Mouse (Mus musculus) stomach, embryonic 15.5 days (tissue): ENCODE data around the gene Pthlh. TPM values are rescaled to one million over a fixed set of nuclear protein-coding genes. Genes with fewer than 3 reads are reported as not detected.
"Not testable (repeated sequence)": the region's sequence is repeated elsewhere in the genome, so short reads cannot be mapped to it uniquely, and the experiment has no call there.

Experiments used
- ATAC-seq: fragments of 200-750 bp; cut with Nextera tagmentation; 2 replicates; pipeline ENCODE4 v1.8.0; 2017; ENCODE audit warnings: low read depth, moderate number of reproducible peaks, moderate TSS enrichment; ENCODE audit not compliant: insufficient read depth, low FRiP score
- H3K27ac ChIP-seq: fragments of 300-500 bp; sonication (generic); 2 replicates; pipeline ENCODE4 v1.5.1; 2015; ENCODE audit warnings: mild to moderate bottlenecking, inconsistent platforms
- H3K27me3 ChIP-seq: fragments of 300-500 bp; sonication (generic); replicated peaks from 2 replicates; pipeline ENCODE4 v1.6.1; 2015; ENCODE audit warnings: inconsistent platforms
- H3K36me3 ChIP-seq: fragments of 300-500 bp; sonication (generic); 2 replicates; pipeline ENCODE4 v1.6.1; 2015; ENCODE audit warnings: inconsistent platforms
- H3K4me1 ChIP-seq: fragments of 300-500 bp; sonication (generic); 2 replicates; pipeline ENCODE4 v1.6.1; 2015; ENCODE audit warnings: inconsistent platforms
- H3K4me2 ChIP-seq: fragments of 300-500 bp; sonication (generic); 2 replicates; pipeline ENCODE4 v1.6.1; 2015; ENCODE audit warnings: mild to moderate bottlenecking, inconsistent platforms
- H3K4me3 ChIP-seq: fragments of 300-500 bp; sonication (generic); replicated peaks from 2 replicates; pipeline ENCODE4 v1.5.1; 2015; ENCODE audit warnings: inconsistent platforms
- H3K9ac ChIP-seq: fragments of 300-500 bp; sonication (generic); 2 replicates; pipeline ENCODE4 v1.6.1; 2015; ENCODE audit warnings: inconsistent platforms
- H3K9me3 ChIP-seq: fragments of 300-500 bp; sonication (generic); 2 replicates; pipeline ENCODE4 v1.6.1; 2016; ENCODE audit warnings: inconsistent platforms
- WGBS: fragments of 180-500 bp; shearing (Covaris S2); methylation state at CpG from one replicate; pipeline ENCODE4 v1.1.7; 2015; 5-methylcytosine and 5-hydroxymethylcytosine counted together
- polyA plus RNA-seq: library from polyadenylated mRNA; unstranded; fragments of >200 nt; fragmentation: Nextera tagmentation; extraction: Ambion mirVana; gene quantifications from 2 replicates; pipeline ENCODE4 v1.2.1, GENCODE M21; 2015

Gene Pthlh
- polyA plus RNA-seq, result 1.6 and 4.3 TPM in 2 replicates

DNA sequence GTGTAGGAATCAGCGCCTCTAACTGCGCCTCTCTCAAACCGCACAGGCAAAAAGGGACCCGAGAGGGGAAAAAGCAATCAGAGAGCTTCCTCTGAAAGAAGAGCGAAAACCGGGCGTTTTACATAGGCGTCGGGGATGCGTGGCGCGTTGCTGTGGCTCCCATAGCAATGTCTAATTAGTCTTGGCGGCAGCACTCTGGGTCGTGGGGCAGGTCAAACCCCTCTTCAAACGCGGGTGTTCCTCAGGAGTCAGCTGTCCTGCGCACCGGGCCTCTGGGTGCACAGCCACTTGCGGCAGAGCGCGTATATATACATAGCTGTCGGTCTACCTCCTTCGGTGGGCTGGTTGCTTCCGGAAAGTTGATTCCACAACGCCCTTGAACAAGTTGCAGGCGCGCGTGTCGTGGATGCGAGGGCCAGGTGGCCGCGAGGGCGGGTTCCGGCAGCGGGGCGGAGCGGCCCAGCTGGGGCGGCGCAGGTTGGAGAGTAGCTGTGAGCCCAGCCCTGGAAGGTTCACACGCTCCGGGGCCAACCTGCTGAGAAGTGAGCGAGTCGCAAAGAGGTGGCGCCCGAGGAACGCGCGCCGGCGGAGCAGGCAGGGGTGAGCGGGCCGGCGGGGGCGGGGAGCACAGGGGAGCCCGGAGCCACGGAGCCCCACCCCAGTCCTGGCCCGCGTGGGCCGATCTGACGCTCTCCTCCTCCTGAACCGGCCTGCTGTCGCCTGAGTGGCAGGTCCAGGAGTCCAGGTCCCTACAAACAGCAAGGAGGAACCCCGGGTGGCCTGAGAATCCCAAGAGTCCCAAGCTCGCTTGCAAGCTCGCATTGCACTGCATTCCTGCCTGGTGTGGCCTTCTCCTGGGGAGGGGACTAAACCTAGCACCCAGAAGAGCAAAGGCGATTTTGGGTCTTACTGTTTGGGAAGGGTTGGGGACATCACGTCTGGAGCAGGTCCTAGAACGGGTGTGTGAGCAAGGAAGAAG lies at the start of gene Pthlh:
TSS of gene Pthlh (minus strand) at position 597 of the 979 bp plus-strand sequence.
- Histone ChIP-seq H3K27ac (no peak within 1 kb of the TSS), H3K36me3 (no peaks in the 10 kb centered on the region), H3K9ac (0 out of 2 replicates have a peak within 1 kb of the TSS, but pooled peaks have one; percentile 4), H3K4me1 (peaks cover 11% of the 10 kb centered on the region), H3K27me3 (peaks cover 34% of the 10 kb centered on the region), H3K4me2 (peak within 1 kb of the TSS; percentile 90), H3K4me3 (peak within 1 kb of the TSS; percentile 50), H3K9me3 (no peaks in the 10 kb centered on the region)
- WGBS, result under 1% methylated on average over 68 of the region's 68 CpGs
- peak; percentile 91 for ATAC-seq

DNA sequence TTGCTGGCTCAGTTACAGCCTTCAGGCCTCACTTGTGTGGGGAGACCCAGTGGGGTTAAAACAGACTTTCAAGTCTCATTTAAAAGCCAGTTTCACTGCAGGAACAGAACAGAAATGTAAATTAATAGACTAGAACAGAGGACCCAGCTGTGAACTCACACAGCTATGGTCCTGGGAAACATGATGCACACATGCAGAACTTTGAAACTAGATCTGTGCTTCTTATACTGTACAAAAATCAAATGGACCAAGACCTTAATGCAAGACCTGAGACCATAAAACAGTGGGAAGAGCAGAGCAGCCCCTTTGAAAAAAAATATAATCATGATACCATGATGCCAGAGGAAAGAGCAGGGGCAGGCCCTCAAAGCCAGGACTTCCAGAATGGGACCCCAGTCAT lies 49.3 kb upstream of the Pthlh start:
- Histone ChIP-seq H3K4me1 (0 out of 2 replicates have a peak, but pooled peaks cover 4% of the 10 kb centered on the region), H3K9me3 (no peaks in the 10 kb centered on the region), H3K9ac (no peak overlapping the region), H3K36me3 (no peaks in the 10 kb centered on the region), H3K4me2 (no peak overlapping the region), H3K27ac (no peak overlapping the region), H3K27me3 (no peaks in the 10 kb centered on the region), H3K4me3 (no peak overlapping the region)
- ATAC-seq, result no peak

DNA sequence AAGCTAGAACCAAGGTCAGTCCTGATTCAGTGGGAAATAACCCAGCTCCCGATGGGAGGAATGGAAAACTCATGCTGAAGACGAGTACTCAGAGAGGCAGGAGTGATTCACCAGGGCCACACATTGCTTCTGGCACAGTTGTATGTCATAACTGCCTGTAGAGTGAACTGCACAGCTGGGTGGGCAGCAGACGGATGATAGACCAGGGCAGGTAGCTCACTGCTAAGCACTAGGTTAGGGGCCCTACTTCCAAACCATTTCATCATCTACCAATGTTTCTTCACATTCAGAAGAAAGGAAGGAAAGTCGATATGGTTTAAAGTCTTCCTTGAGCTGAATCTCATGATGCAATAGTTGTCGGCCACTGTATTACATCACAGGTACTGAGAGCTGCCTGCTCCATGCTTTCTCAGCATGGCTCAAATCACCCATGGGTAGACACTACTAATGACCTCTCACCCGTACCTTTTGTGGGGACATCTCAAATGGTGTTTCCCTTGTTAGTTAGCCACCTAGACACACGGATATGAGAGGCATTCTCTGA lies 46.5 kb upstream of the Pthlh start:
- Histone ChIP-seq H3K9ac (no peak overlapping the region), H3K36me3 (no peaks in the 10 kb centered on the region), H3K4me2 (no peak overlapping the region), H3K27ac (no peak overlapping the region), H3K4me1 (no peaks in the 10 kb centered on the region), H3K4me3 (no peak overlapping the region), H3K9me3 (no peaks in the 10 kb centered on the region), H3K27me3 (no peaks in the 10 kb centered on the region)
- ATAC-seq, result no peak
- 75% methylated on average over 7 of the region's 7 CpGs for WGBS

DNA sequence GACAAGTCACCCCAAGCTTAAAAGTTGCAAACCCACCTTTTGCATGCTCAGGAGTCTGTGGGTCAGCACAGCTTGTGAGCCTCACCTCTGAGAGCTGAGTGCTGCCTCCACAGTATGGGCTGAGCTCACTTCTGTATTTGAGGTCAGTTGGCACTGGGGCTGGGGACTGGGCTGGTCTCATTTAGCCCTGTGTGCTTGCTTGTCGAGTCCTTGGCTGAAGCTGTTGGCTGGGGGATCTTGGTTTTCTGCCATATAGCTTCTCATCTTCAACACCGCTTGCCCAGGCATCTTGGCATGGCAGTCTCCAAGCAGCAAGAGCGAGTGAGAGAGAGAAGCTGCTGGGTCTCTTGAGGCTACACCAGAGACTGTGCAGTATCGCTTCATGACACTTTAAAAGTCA lies 46.1 kb upstream of the Pthlh start:
- no peak overlapping the region for H3K4me2 ChIP-seq
- no peak overlapping the region for H3K9ac ChIP-seq
- no peak for ATAC-seq
- H3K4me1 ChIP-seq, result no peaks in the 10 kb centered on the region
- no peaks in the 10 kb centered on the region for H3K9me3 ChIP-seq
- H3K27me3 ChIP-seq, result no peaks in the 10 kb centered on the region
- 89% methylated on average over 4 of the region's 4 CpGs for WGBS
- H3K4me3 ChIP-seq, result no peak overlapping the region
- H3K27ac ChIP-seq, result no peak overlapping the region
- no peaks in the 10 kb centered on the region for H3K36me3 ChIP-seq

DNA sequence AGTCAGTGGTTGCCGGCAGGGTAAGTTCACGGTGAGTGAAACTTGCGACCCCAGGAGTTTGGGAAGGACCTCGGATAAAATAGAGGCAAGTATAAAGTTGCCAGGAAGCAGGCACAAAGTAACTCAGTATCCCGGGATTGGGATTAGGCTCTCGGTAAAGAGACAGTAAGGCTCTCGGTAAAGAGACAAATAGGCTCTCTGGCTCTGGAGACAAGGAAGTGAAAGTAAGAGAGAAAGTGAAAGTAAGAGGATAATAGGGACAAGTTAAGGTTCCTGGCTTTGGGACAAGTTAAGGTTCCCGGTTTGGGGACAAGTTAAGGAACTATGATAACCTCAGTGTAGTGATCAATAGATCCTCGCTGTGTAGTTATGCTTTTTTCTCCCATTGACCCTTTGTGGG lies 40.3 kb upstream of the Pthlh start:
- H3K36me3 ChIP-seq, H3K27me3 ChIP-seq, ATAC-seq, H3K4me2 ChIP-seq, H3K9ac ChIP-seq, H3K27ac ChIP-seq, H3K4me1 ChIP-seq, H3K4me3 ChIP-seq, H3K9me3 ChIP-seq: not testable (repeated sequence)
- WGBS, result 84% methylated on average over 8 of the region's 9 CpGs

DNA sequence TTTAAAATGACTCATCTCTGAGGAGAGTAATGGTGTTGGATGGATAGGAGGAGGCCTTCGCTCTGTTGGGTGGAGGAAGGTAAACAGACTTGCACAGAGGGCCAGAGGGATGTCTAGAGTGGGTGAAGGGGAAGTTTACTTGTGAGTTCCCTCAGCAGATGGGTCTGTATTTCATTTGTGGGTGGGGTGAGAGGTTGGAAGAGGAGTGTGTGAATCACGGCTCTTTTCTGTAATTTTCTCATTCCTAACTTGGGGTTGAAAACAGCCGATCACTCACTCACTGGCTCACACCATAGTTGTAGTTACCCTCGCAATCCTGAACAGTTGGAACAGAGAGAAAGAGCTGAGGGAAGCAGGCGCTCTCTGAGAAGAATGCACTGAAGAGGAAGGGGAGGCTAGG lies 35.6 kb upstream of the Pthlh start:
- no peak overlapping the region for H3K4me2 ChIP-seq
- H3K4me3 ChIP-seq, result no peak overlapping the region
- H3K27me3 ChIP-seq, result no peaks in the 10 kb centered on the region
- ATAC-seq, result no peak
- no peaks in the 10 kb centered on the region for H3K9me3 ChIP-seq
- WGBS, result 67% methylated on average over 5 of the region's 5 CpGs
- no peaks in the 10 kb centered on the region for H3K36me3 ChIP-seq
- no peak overlapping the region for H3K9ac ChIP-seq
- no peaks in the 10 kb centered on the region for H3K4me1 ChIP-seq
- H3K27ac ChIP-seq, result no peak overlapping the region

DNA sequence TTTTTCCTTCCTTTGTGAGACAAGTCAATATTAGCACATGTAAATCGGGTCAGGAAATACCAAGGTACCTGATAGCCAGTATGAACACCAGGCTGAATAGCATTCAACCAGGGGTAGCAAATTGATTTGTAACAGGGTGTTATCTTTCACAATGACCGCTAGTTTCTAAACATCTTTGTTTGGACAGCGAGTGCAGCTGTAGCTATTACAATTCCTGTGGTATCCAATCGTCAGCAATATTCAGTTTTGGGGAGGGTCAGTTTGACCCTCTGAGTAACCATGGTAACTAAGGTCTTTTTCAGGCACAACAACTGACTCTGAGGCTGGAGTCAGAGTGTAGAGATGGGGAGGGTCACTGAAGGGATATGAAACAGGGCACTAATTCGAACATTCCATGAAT lies 15.3 kb upstream of the Pthlh start:
- Histone ChIP-seq H3K4me3 (no peak overlapping the region), H3K36me3 (no peaks in the 10 kb centered on the region), H3K27me3 (no peaks in the 10 kb centered on the region), H3K4me1 (no peaks in the 10 kb centered on the region), H3K27ac (no peak overlapping the region), H3K9ac (no peak overlapping the region), H3K4me2 (no peak overlapping the region), H3K9me3 (no peaks in the 10 kb centered on the region)
- ATAC-seq, result no peak
- WGBS, result 40% methylated on average over 5 of the region's 5 CpGs

DNA sequence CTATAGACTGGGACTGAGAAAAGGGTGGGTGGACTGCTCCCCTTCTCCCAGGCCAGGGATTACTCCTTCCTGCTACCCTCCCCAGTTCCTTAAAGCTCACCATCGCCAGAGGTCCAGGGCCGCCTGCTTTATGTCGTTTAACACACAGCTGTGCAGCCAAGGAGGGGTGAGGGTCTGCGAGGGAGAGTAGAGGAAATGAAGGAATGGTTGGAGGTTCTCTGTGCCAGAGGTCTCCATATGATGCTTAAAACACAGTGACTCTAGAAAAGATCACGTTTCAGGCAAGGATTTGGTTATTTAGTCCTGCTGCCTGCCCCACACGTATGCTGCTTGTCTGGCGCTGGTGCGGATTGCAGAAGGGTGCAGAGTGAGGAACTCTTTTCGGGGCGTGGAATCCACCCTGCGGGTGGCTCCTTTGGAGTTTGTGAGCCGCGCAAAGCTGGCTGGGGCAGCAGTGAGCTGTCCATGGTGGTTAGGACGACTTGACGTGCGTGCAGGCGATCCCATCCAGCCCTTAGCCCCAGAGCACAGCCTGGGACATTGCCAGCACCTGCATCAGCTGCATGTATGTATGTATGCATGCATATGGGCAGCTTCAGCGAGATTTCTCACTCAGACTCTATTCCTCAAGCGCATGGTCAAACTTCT lies 4.3 kb upstream of the Pthlh start:
- 2% methylated on average over 19 of the region's 19 CpGs for WGBS
- no peak overlapping the region for H3K9ac ChIP-seq
- H3K36me3 ChIP-seq, result no peaks in the 10 kb centered on the region
- no peak for ATAC-seq
- no peaks in the 10 kb centered on the region for H3K9me3 ChIP-seq
- no peak overlapping the region for H3K4me3 ChIP-seq
- peaks cover 21% of the 10 kb centered on the region for H3K27me3 ChIP-seq
- H3K4me1 ChIP-seq, result peaks cover 7% of the 10 kb centered on the region
- H3K4me2 ChIP-seq, result no peak overlapping the region
- H3K27ac ChIP-seq, result no peak overlapping the region

DNA sequence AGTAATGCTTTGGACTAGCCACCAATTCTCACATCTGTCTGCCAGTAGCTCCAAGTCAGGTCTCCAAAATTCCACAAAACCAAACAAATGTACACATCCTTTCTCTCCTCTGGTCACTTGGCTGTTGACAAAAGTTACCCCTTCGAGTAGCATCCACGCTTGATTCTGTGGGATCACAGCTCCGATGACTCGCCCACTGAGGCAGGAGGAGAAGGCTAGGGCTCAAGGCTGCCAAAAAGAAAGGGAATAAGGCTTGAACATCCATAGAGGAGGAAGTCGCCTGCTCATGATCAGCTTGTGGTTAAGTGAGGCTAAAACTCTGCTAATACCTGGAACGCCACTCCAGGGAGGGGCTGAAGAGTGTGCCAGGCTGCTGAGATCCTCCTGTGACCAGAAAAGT lies 2.5 kb upstream of the Pthlh start:
- WGBS, result 83% methylated on average over 6 of the region's 6 CpGs
- Histone ChIP-seq H3K9ac (no peak overlapping the region), H3K36me3 (no peaks in the 10 kb centered on the region), H3K27ac (no peak overlapping the region), H3K9me3 (no peaks in the 10 kb centered on the region), H3K4me2 (no peak overlapping the region), H3K4me3 (no peak overlapping the region), H3K27me3 (peaks cover 34% of the 10 kb centered on the region), H3K4me1 (peaks cover 9% of the 10 kb centered on the region)
- no peak for ATAC-seq

DNA sequence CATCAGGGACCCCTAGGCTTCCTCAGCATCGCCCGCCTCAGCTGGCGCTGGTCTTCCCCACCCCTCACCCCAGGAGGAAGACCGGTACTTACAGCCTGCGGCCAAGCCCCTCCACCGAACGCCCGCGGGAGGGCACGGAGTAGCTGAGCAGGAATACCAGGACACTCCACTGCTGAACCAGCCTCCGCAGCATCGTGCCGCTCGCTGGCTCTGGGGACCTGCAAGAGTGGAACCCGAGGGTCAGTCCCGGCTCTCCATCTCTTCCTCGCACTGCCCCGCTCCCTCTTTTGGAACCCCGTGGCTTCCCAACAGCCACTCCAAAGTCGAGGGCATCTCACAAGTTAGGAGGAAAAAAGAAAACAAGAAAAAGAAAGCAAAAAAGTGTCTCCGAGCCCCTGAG lies 805 bp downstream of the Pthlh start:
- H3K27ac ChIP-seq, result no peak overlapping the region
- peak; percentile 5; the same call in 1 of the 2 replicates for ATAC-seq

DNA sequence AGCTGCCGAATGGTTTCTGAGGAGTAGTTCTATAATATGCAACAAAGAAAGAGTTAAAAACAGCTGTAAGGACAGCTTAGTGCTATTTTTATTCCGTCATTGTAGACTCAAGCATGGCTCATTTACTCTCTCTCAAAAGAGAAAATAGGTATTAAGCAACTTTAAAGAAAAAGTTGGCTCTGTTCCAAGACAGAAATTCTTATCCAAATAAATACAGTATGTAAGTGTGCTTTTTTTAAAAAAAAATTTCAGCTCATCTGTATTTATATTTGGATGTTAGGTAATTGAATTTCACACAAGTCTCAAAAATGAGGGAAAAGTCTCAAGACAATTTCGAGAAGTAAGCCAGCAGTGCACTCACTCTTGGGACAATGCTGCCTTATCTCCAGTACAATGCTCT lies 2.4 kb downstream of the Pthlh start:
- Histone ChIP-seq H3K36me3 (no peaks in the 10 kb centered on the region), H3K27ac (no peak overlapping the region), H3K4me1 (peaks cover 11% of the 10 kb centered on the region), H3K4me3 (no peak overlapping the region), H3K9ac (no peak overlapping the region), H3K4me2 (no peak overlapping the region), H3K9me3 (no peaks in the 10 kb centered on the region), H3K27me3 (peaks cover 27% of the 10 kb centered on the region)
- no peak for ATAC-seq
- WGBS, result 37% methylated on average over 3 of the region's 3 CpGs

More for the DNA sequence above, 805 bp downstream of the Pthlh start:
- Histone ChIP-seq H3K36me3 (no peaks in the 10 kb centered on the region), H3K4me3 (peak overlapping the region; percentile 50), H3K27me3 (peaks cover 34% of the 10 kb centered on the region), H3K4me1 (peaks cover 11% of the 10 kb centered on the region), H3K9ac (no peak overlapping the region), H3K9me3 (no peaks in the 10 kb centered on the region), H3K4me2 (peak overlapping the region; percentile 90)
- 0% methylated on average over 21 of the region's 21 CpGs for WGBS

DNA sequence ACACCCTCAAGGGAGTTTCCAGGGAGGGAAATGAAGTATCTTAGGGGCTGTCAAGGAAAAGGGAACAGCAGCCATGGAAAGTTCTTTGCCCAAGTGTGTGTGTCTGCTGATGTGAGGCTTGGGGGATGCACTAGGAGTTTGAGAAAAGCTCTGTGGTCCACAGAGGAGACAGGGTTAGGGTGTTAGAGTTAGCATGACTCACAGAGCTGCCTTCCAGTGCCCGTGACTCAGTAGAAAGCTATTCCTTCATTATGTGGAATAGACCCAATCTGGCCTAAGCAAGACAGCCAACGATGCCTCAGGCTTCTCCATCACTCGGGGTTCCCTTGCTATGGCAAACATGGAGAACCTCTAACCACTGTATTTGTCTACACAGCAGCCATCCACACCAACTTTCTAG lies 3.2 kb downstream of the Pthlh start:
- Histone ChIP-seq H3K27ac (no peak overlapping the region), H3K4me1 (peaks cover 11% of the 10 kb centered on the region), H3K4me2 (no peak overlapping the region), H3K9ac (no peak overlapping the region), H3K27me3 (peaks cover 21% of the 10 kb centered on the region), H3K36me3 (no peaks in the 10 kb centered on the region), H3K9me3 (no peaks in the 10 kb centered on the region), H3K4me3 (no peak overlapping the region)
- 73% methylated on average over 3 of the region's 3 CpGs for WGBS
- ATAC-seq, result no peak
